Mouse (Mus musculus): ENCODE measurements at regions not wholly inside any gene's neighbourhood (a gene's known extent, or its start where the extent isn't known, plus 50 kb on each side); places are given as distances from the start of the nearest gene placed in this dataset.

GRCm38 (mm10) chr10:102943156-102943555 lies 86.9 kb downstream of the Alx1 start:
- Histone ChIP-seq H3K9ac (no peak overlapping the region), H3K27me3 (no peaks in the 10 kb centered on the region), H3K4me3 (no peak overlapping the region), H3K4me2 (replicated peaks) (no peak overlapping the region), H3K9me3 (replicated peaks) (no peaks in the 10 kb centered on the region), H3K36me3 (no peaks in the 10 kb centered on the region), H3K27ac (no peak overlapping the region), H3K4me1 (no peaks in the 10 kb centered on the region)
- ATAC-seq (ENCODE audit: low FRiP score): no peak

GRCm38 (mm10) chr10:102940823-102941519 lies 89.0 kb downstream of the Alx1 start:
- H3K4me3 ChIP-seq: no peak overlapping the region
- H3K27ac ChIP-seq: no peak overlapping the region
- no peak overlapping the region for H3K9ac ChIP-seq
- no peaks in the 10 kb centered on the region for H3K27me3 ChIP-seq
- H3K9me3 ChIP-seq (replicated peaks): no peaks in the 10 kb centered on the region
- no peak overlapping the region for H3K4me2 ChIP-seq (replicated peaks)
- no peaks in the 10 kb centered on the region for H3K4me1 ChIP-seq
- no peak for ATAC-seq (ENCODE audit: low FRiP score)
- H3K36me3 ChIP-seq: no peaks in the 10 kb centered on the region

DNA sequence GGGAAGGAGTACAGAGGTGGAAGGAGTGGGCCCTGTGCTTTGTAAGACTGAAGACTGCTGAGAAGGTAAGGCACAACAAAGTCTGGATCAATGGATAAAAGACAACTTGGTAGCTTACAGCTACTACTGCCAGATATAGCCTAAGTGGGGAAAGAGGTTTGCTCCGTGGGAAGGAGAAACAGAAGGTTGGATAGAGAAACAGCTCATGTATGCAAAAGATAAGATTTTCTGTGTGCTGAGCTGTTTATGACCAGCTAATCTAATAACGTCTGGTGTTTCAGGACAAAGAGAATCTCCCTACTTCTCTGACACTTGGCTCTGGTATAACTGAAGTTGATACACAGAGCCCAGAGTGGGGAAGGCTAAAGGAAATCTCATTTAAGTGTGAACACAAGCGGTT lies 98.6 kb downstream of the Alx1 start:
- H3K27me3 ChIP-seq: no peaks in the 10 kb centered on the region
- H3K36me3 ChIP-seq: no peaks in the 10 kb centered on the region
- WGBS: 77% methylated on average over 3 of the region's 3 CpGs
- no peaks in the 10 kb centered on the region for H3K9me3 ChIP-seq (replicated peaks)
- no peak for ATAC-seq (ENCODE audit: low FRiP score)
- H3K4me2 ChIP-seq (replicated peaks): no peak overlapping the region
- no peaks in the 10 kb centered on the region for H3K4me1 ChIP-seq
- no peak overlapping the region for H3K27ac ChIP-seq
- H3K9ac ChIP-seq: no peak overlapping the region
- no peak overlapping the region for H3K4me3 ChIP-seq

DNA sequence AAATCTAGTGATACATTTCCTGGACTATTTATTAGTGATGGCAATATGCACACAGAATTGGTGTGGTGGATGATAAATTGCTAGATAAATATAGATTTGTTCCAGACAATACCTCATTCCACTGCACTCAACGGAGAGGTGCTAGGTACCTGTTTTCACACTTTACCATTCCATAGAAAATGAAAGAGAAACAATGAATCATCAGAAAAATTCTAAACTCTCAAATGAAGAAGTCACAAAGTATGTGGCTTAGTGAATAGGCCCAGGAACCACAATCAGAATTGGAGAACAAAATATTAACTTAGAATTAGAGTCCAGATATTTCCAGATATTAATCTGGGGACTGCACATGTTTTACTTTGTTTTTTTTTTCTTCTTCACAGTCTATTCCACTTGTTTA lies 101.4 kb downstream of the Alx1 start:
- no peak overlapping the region for H3K9ac ChIP-seq
- no peak overlapping the region for H3K4me3 ChIP-seq
- H3K9me3 ChIP-seq (replicated peaks): no peaks in the 10 kb centered on the region
- H3K27ac ChIP-seq: no peak overlapping the region
- no peaks in the 10 kb centered on the region for H3K36me3 ChIP-seq
- no peak overlapping the region for H3K4me2 ChIP-seq (replicated peaks)
- no peaks in the 10 kb centered on the region for H3K4me1 ChIP-seq
- no peaks in the 10 kb centered on the region for H3K27me3 ChIP-seq
- ATAC-seq (ENCODE audit: low FRiP score): no peak
- 80% methylated on average over 1 of the region's 1 CpGs for WGBS

DNA sequence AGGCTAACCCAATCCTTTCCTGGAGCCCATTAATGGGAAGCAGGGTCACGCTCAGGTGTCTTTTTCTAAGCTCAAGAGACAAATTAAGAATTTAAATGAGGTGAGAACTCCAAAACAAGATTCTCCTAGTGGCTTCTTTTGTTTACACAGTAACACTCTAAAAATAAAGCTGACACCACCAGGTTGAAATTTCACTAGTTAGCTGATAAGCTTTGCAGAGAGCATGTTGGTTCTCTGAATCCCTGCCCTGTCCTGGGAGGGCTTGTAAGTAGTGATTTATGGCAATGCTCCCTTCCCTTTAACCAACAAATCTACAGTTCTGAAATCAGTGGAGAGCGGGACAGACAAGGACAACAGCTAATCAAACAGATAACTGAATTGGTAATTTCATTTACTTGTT lies 132.6 kb downstream of the Alx1 start:
- H3K27ac ChIP-seq: no peak overlapping the region
- no peaks in the 10 kb centered on the region for H3K36me3 ChIP-seq
- H3K9ac ChIP-seq: no peak overlapping the region
- H3K4me2 ChIP-seq (replicated peaks): no peak overlapping the region
- H3K27me3 ChIP-seq: no peaks in the 10 kb centered on the region
- ATAC-seq (ENCODE audit: low FRiP score): no peak
- 43% methylated on average over 2 of the region's 2 CpGs for WGBS
- no peaks in the 10 kb centered on the region for H3K4me1 ChIP-seq
- H3K4me3 ChIP-seq: no peak overlapping the region
- no peaks in the 10 kb centered on the region for H3K9me3 ChIP-seq (replicated peaks)

- H3K4me3 ChIP-seq: no peak overlapping the region
- no peaks in the 10 kb centered on the region for H3K9me3 ChIP-seq (replicated peaks)
- H3K4me1 ChIP-seq: no peaks in the 10 kb centered on the region
- H3K4me2 ChIP-seq (replicated peaks): no peak overlapping the region
- H3K27ac ChIP-seq: no peak overlapping the region
- 21% methylated on average over 1 of the region's 1 CpGs for WGBS
- no peak for ATAC-seq (ENCODE audit: low FRiP score)
- no peak overlapping the region for H3K9ac ChIP-seq
- no peaks in the 10 kb centered on the region for H3K27me3 ChIP-seq
- no peaks in the 10 kb centered on the region for H3K36me3 ChIP-seq
Observed at GRCm38 (mm10) chr10:102895952-102896351, 134.1 kb downstream of the Alx1 start.

DNA sequence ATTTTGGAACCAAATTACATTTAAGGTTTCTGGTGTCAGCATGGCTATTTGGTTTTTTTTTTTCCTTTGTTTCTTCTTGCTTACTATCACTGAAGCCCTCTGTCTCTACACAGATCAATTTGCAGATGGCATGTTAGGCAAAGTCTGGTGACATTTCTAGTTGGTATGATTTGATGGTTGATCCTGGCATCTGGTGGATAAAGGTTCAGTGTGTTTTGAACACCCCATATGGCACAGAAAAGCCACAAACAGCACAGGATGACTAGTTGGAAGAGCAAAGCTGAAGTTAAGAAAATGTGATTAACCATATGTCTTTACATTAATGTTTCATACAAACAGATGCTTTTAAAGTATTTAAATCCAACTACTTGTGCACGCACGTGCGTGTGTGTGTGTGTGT lies 137.6 kb downstream of the Alx1 start:
- Histone ChIP-seq H3K27me3 (no peaks in the 10 kb centered on the region), H3K9ac (no peak overlapping the region), H3K4me3 (no peak overlapping the region), H3K9me3 (replicated peaks) (no peaks in the 10 kb centered on the region), H3K4me2 (replicated peaks) (no peak overlapping the region), H3K27ac (no peak overlapping the region), H3K4me1 (no peaks in the 10 kb centered on the region), H3K36me3 (no peaks in the 10 kb centered on the region)
- 79% methylated on average over 3 of the region's 3 CpGs for WGBS
- ATAC-seq (ENCODE audit: low FRiP score): no peak

GRCm38 (mm10) chr10:102889709-102890108 lies 140.3 kb downstream of the Alx1 start:
- WGBS: 82% methylated on average over 3 of the region's 3 CpGs

DNA sequence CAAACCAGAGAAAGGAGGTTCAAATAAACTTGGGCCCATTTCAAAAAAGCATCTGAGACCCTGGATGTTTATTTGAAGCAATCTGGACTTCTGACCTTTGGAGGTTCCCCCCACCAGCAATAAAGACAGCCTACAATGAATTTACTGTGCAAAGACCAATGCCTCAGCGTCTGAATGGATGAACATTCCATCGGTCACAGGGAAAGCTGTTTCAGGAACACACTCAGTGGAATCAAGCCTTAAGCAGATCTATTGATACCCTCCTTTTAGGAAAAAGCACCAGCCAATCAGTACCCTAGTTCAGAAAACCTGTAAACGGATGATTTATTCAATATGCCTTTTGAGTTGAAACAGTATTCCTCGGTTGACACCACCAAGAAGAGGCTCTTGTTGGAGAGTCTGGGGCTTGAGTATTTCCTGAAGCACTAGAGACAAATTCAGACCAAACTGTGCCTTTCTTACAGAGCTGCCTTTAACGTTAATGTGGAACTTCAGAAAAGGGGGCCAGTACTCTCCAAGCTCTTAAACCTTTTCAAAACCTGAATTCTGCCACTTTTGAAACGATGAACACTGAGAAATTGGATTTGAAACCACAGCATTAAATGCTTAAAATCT lies 148.1 kb downstream of the Alx1 start:
- no peak overlapping the region for H3K9ac ChIP-seq
- H3K4me3 ChIP-seq: no peak overlapping the region
- H3K4me2 ChIP-seq (replicated peaks): no peak overlapping the region
- H3K4me1 ChIP-seq: no peaks in the 10 kb centered on the region
- H3K27me3 ChIP-seq: no peaks in the 10 kb centered on the region
- no peak overlapping the region for H3K27ac ChIP-seq
- H3K36me3 ChIP-seq: no peaks in the 10 kb centered on the region
- whole genome bisulfite sequencing: 67% methylated on average over 6 of the region's 6 CpGs
- no peaks in the 10 kb centered on the region for H3K9me3 ChIP-seq (replicated peaks)
- no peak for ATAC-seq (ENCODE audit: low FRiP score)

More at GRCm38 (mm10) chr10:102889709-102890108, 140.3 kb downstream of the Alx1 start:
- no peaks in the 10 kb centered on the region for H3K4me1 ChIP-seq
- no peak overlapping the region for H3K4me2 ChIP-seq (replicated peaks)
- no peaks in the 10 kb centered on the region for H3K9me3 ChIP-seq (replicated peaks)
- no peaks in the 10 kb centered on the region for H3K27me3 ChIP-seq
- no peak for ATAC-seq (ENCODE audit: low FRiP score)
- H3K9ac ChIP-seq: no peak overlapping the region
- H3K4me3 ChIP-seq: no peak overlapping the region
- H3K36me3 ChIP-seq: no peaks in the 10 kb centered on the region
- no peak overlapping the region for H3K27ac ChIP-seq

DNA sequence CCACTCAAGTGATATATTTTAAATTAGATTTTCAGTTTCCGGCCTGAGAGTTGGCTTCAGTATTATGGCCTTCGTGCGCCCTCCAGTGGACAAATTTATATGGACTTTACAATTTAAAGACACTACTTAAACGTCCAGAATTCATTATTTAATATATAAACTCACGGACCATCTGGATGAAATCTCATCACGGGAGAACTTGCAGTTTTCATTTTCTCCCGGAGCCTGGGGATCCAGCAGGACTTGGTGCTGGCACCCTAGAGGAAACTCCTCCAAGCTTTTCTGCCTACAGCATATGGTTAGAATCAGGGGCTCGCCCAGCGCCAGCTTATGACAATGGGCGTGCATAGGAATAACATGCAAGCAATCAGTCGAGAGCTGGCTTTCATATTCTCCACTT lies 152.0 kb downstream of the Alx1 start:
- Histone ChIP-seq H3K27me3 (no peaks in the 10 kb centered on the region), H3K9ac (no peak overlapping the region), H3K27ac (no peak overlapping the region), H3K4me3 (no peak overlapping the region), H3K36me3 (no peaks in the 10 kb centered on the region), H3K4me2 (replicated peaks) (peak overlapping the region; percentile 34; the same call in 1 of the 2 replicates), H3K4me1 (no peaks in the 10 kb centered on the region), H3K9me3 (replicated peaks) (no peaks in the 10 kb centered on the region)
- 36% methylated on average over 11 of the region's 11 CpGs for WGBS
- ATAC-seq (ENCODE audit: low FRiP score): peak; percentile 43; the same call in 1 of the 2 replicates

- WGBS: 42% methylated on average over 3 of the region's 3 CpGs
- no peak overlapping the region for H3K4me3 ChIP-seq
- no peaks in the 10 kb centered on the region for H3K9me3 ChIP-seq (replicated peaks)
- H3K4me2 ChIP-seq (replicated peaks): no peak overlapping the region
- H3K27me3 ChIP-seq: no peaks in the 10 kb centered on the region
- H3K9ac ChIP-seq: no peak overlapping the region
- H3K4me1 ChIP-seq: no peaks in the 10 kb centered on the region
- H3K36me3 ChIP-seq: no peaks in the 10 kb centered on the region
- no peak; the same call in 1 of the 2 replicates for ATAC-seq (ENCODE audit: low FRiP score)
- H3K27ac ChIP-seq: no peak overlapping the region
Observed at GRCm38 (mm10) chr10:102876946-102877345, 153.1 kb downstream of the Alx1 start.

DNA sequence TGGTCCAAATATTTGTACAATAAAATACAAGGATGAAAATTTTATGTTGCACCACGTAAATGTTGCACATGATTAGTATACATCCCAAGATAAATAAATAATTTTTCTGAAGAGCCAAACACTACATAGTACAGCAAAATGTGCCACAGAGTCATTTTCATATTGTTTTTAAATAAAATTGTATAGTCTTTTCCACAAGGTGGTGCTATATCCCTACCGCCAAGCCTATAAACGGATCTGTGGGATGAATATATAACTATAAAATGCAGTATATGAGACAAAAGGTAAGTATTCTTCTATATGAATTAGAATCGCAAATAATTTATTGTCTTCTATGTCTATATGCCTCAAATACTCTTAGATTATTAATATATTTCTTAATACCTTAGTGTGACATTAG lies 163.1 kb downstream of the Alx1 start:
- no peaks in the 10 kb centered on the region for H3K9me3 ChIP-seq (replicated peaks)
- H3K9ac ChIP-seq: no peak overlapping the region
- H3K4me2 ChIP-seq (replicated peaks): no peak overlapping the region
- no peak for ATAC-seq (ENCODE audit: low FRiP score)
- no peaks in the 10 kb centered on the region for H3K36me3 ChIP-seq
- no peaks in the 10 kb centered on the region for H3K4me1 ChIP-seq
- H3K4me3 ChIP-seq: no peak overlapping the region
- H3K27ac ChIP-seq: no peak overlapping the region
- 29% methylated on average over 4 of the region's 4 CpGs for WGBS
- no peaks in the 10 kb centered on the region for H3K27me3 ChIP-seq

- 64% methylated on average over 4 of the region's 4 CpGs for WGBS
- no peaks in the 10 kb centered on the region for H3K36me3 ChIP-seq
Observed at GRCm38 (mm10) chr10:102836567-102837224, 193.3 kb downstream of the Alx1 start.

More at GRCm38 (mm10) chr10:102836567-102837224, 193.3 kb downstream of the Alx1 start:
- no peaks in the 10 kb centered on the region for H3K27me3 ChIP-seq
- no peak overlapping the region for H3K9ac ChIP-seq
- no peak overlapping the region for H3K4me3 ChIP-seq
- no peak overlapping the region for H3K27ac ChIP-seq
- H3K9me3 ChIP-seq (replicated peaks): no peaks in the 10 kb centered on the region
- H3K4me2 ChIP-seq (replicated peaks): no peak overlapping the region
- no peak for ATAC-seq (ENCODE audit: low FRiP score)
- no peaks in the 10 kb centered on the region for H3K4me1 ChIP-seq

Measured in hindbrain, embryonic 12.5 days (tissue).